Mouse (Mus musculus) macrophage (primary cell): ENCODE data around the gene Pip4k2b. TPM values are rescaled to one million over a fixed set of nuclear protein-coding genes. Genes with fewer than 3 reads are reported as not detected.
"Not testable (repeated sequence)": the region's sequence is repeated elsewhere in the genome, so short reads cannot be mapped to it uniquely, and the experiment has no call there.

ENCODE experiments used
- H3K27ac ChIP-seq: fragments of 350-480 bp; formaldehyde crosslinking; 2 replicates; pipeline ENCODE4 v1.9.0; 2021
- H3K36me3 ChIP-seq: fragments of 350-480 bp; formaldehyde crosslinking; 2 replicates; pipeline ENCODE4 v1.9.0; 2021; ENCODE audit errors: inconsistent target
- H3K4me3 ChIP-seq: fragments of 350-480 bp; formaldehyde crosslinking; 2 replicates; pipeline ENCODE4 v1.9.0; 2021; ENCODE audit errors: inconsistent target
- H3K79me2 ChIP-seq: fragments of 350-480 bp; formaldehyde crosslinking; 2 replicates; pipeline ENCODE4 v1.9.0; 2021; ENCODE audit errors: inconsistent target
- WGBS: methylation state at CpG from one replicate; pipeline ENCODE4 v1.1.7; 2026; ENCODE audit warnings: inconsistent platforms; ENCODE audit not compliant: missing documents; 5-methylcytosine and 5-hydroxymethylcytosine counted together
- polyA plus RNA-seq: library from polyadenylated mRNA; stranded (reverse); fragments of 250-400 nt; gene quantifications from 3 replicates; pipeline ENCODE4 v1.2.4, GENCODE M21; 2018; ENCODE audit warnings: inconsistent platforms
- total RNA-seq, 78 experiments: library from RNA; depleted of rRNA; stranded (reverse); fragments of 250-400 nt; gene quantifications; 1 replicate in 9 of 78; 2 replicates in 24 of 78; 3 replicates in 43 of 78; 4 replicates in 2 of 78; pipeline ENCODE4 v1.2.4; 2018; ENCODE audit warnings: inconsistent platforms in 56 of 78

Gene Pip4k2b
- 10 to 100 TPM in 14 of 26 experiments, 1 to 10 TPM in 12; 3.1 to 22.8 (median 10.8) TPM for total RNA-seq (2018; cell fraction: chromatin; rRNA removed)
- 10 to 100 TPM; 14.7 to 51.5 (median 32.9) TPM for total RNA-seq (2018; cell fraction: cytosol; rRNA removed)
- 10 to 100 TPM in 21 of 26 experiments, 1 to 10 TPM in 5; 7.7 to 51.0 (median 24.1) TPM for total RNA-seq (2018; cell fraction: nucleus; rRNA removed)
- polyA plus RNA-seq, result 25.4 to 37.6 TPM (median 25.7 TPM) in 3 replicates

- peaks cover 22% of the 10 kb centered on the region; the same call in 1 of the 2 replicates for H3K36me3 ChIP-seq
- under 1% methylated on average over 57 of the region's 63 CpGs for WGBS
- H3K4me3 ChIP-seq, result peak within 1 kb of the TSS; percentile 61
- peaks cover 49% of the 10 kb centered on the region for H3K79me2 ChIP-seq
- H3K27ac ChIP-seq, result peak within 1 kb of the TSS; percentile 89
Measured at GRCm38 (mm10) chr11:97744063-97744717, at the start of gene Pip4k2b. TSS of gene Pip4k2b (minus strand) at chr11:97744704.

- WGBS, result 8% methylated on average over 2 of the region's 2 CpGs
- no peaks in the 10 kb centered on the region for H3K36me3 ChIP-seq
- H3K27ac ChIP-seq, result no peak overlapping the region
- no peaks in the 10 kb centered on the region for H3K79me2 ChIP-seq
- no peak overlapping the region for H3K4me3 ChIP-seq
Measured at GRCm38 (mm10) chr11:97793165-97793564, 48.7 kb upstream of the Pip4k2b start.

- H3K79me2 ChIP-seq, H3K36me3 ChIP-seq, H3K4me3 ChIP-seq, H3K27ac ChIP-seq: not testable (repeated sequence)
- 86% methylated on average over 1 of the region's 2 CpGs for WGBS
Measured at GRCm38 (mm10) chr11:97790778-97791438, 46.4 kb upstream of the Pip4k2b start.

- Histone ChIP-seq H3K36me3 (no peaks in the 10 kb centered on the region), H3K4me3 (no peak overlapping the region), H3K27ac (no peak overlapping the region), H3K79me2 (no peaks in the 10 kb centered on the region)
- 89% methylated on average over 5 of the region's 5 CpGs for WGBS
Measured at GRCm38 (mm10) chr11:97789727-97790126, 45.2 kb upstream of the Pip4k2b start.

- Histone ChIP-seq H3K4me3 (no peak overlapping the region), H3K36me3 (no peaks in the 10 kb centered on the region), H3K79me2 (no peaks in the 10 kb centered on the region), H3K27ac (no peak overlapping the region)
- 86% methylated on average over 1 of the region's 3 CpGs for WGBS
Measured at GRCm38 (mm10) chr11:97787961-97788360, 43.5 kb upstream of the Pip4k2b start.

- Histone ChIP-seq H3K4me3 (peak overlapping the region; percentile 87), H3K36me3 (peaks cover 26% of the 10 kb centered on the region), H3K79me2 (peaks cover 38% of the 10 kb centered on the region), H3K27ac (peak overlapping the region; percentile 77)
- 0% methylated on average over 10 of the region's 10 CpGs for WGBS
Measured at GRCm38 (mm10) chr11:97782564-97782895, 38.0 kb upstream of the Pip4k2b start.

GRCm38 (mm10) chr11:97781832-97782563 lies 37.5 kb upstream of the Pip4k2b start, which contains the start of gene Rpl23:
TSS of gene Rpl23 (minus strand) at chr11:97782437.
- peaks cover 38% of the 10 kb centered on the region for H3K79me2 ChIP-seq
- WGBS, result 2% methylated on average over 67 of the region's 67 CpGs
- H3K4me3 ChIP-seq, result peak within 1 kb of the TSS; percentile 87
- peaks cover 31% of the 10 kb centered on the region for H3K36me3 ChIP-seq
- peak within 1 kb of the TSS; percentile 77 for H3K27ac ChIP-seq

GRCm38 (mm10) chr11:97781478-97781831 lies 37.0 kb upstream of the Pip4k2b start:
- Histone ChIP-seq H3K79me2 (peaks cover 38% of the 10 kb centered on the region), H3K36me3 (peaks cover 35% of the 10 kb centered on the region), H3K27ac (peak overlapping the region; percentile 77), H3K4me3 (peak overlapping the region; percentile 87)
- WGBS, result 0% methylated on average over 11 of the region's 11 CpGs

- WGBS, result 58% methylated on average over 2 of the region's 2 CpGs
- Histone ChIP-seq H3K27ac (no peak overlapping the region), H3K4me3 (peak overlapping the region; percentile 87; the same call in 1 of the 2 replicates), H3K79me2 (peaks cover 38% of the 10 kb centered on the region), H3K36me3 (peaks cover 35% of the 10 kb centered on the region)
Measured at GRCm38 (mm10) chr11:97779968-97780701, 35.6 kb upstream of the Pip4k2b start.

- WGBS, result 80% methylated on average over 1 of the region's 1 CpGs
- Histone ChIP-seq H3K4me3 (no peak overlapping the region), H3K27ac (no peak overlapping the region), H3K79me2 (peaks cover 38% of the 10 kb centered on the region), H3K36me3 (peaks cover 35% of the 10 kb centered on the region)
Measured at GRCm38 (mm10) chr11:97778918-97779317, 34.4 kb upstream of the Pip4k2b start.

- peaks cover 37% of the 10 kb centered on the region for H3K79me2 ChIP-seq
- H3K4me3 ChIP-seq, result no peak overlapping the region
- WGBS, result 60% methylated on average over 2 of the region's 2 CpGs
- H3K36me3 ChIP-seq, result peaks cover 35% of the 10 kb centered on the region
- H3K27ac ChIP-seq, result no peak overlapping the region
Measured at GRCm38 (mm10) chr11:97777129-97777529, 32.6 kb upstream of the Pip4k2b start.

GRCm38 (mm10) chr11:97776497-97777128 lies 32.1 kb upstream of the Pip4k2b start:
- Histone ChIP-seq H3K4me3 (no peak overlapping the region), H3K36me3 (peaks cover 35% of the 10 kb centered on the region), H3K27ac (no peak overlapping the region), H3K79me2 (peaks cover 32% of the 10 kb centered on the region)
- 98% methylated on average over 5 of the region's 5 CpGs for WGBS

GRCm38 (mm10) chr11:97775808-97776496 lies 31.4 kb upstream of the Pip4k2b start, which contains the start of gene 1700001P01Rik:
TSS of gene 1700001P01Rik (minus strand) at chr11:97775918.
- peaks cover 35% of the 10 kb centered on the region for H3K36me3 ChIP-seq
- no peak within 1 kb of the TSS for H3K27ac ChIP-seq
- peaks cover 25% of the 10 kb centered on the region for H3K79me2 ChIP-seq

More at GRCm38 (mm10) chr11:97775808-97776496, 31.4 kb upstream of the Pip4k2b start, which contains the start of gene 1700001P01Rik:
- no peak within 1 kb of the TSS for H3K4me3 ChIP-seq
- 88% methylated on average over 16 of the region's 17 CpGs for WGBS
